Mouse (Mus musculus) left cerebral cortex, adult 11 months (tissue): ENCODE results near the gene Itgb2.

Source experiments
- DNase-seq: peaks from one replicate; pipeline ENCODE4 v3.0.0; 2022; ENCODE audit warnings: low spot score

The Itgb2 gene

GRCm38 (mm10) chr10:77530140-77530539 is at the start of gene Itgb2:
Gene Itgb2, plus strand, starts transcription at chr10:77530252.
- DNase-seq: no peak

GRCm38 (mm10) chr10:77481814-77482213 is 48.2 kb upstream of the Itgb2 start:
- no peak for DNase-seq

GRCm38 (mm10) chr10:77484205-77484935 is 45.7 kb upstream of the Itgb2 start:
- DNase-seq: no peak

GRCm38 (mm10) chr10:77485786-77486185 is 44.3 kb upstream of the Itgb2 start:
- DNase-seq: no peak

- no peak for DNase-seq
These were observed 41.9 kb upstream of the Itgb2 start for GRCm38 (mm10) chr10:77488168-77488567.

- no peak for DNase-seq
These were observed 38.5 kb upstream of the Itgb2 start for GRCm38 (mm10) chr10:77491585-77491984.

GRCm38 (mm10) chr10:77492885-77493284 is 37.2 kb upstream of the Itgb2 start:
- no peak for DNase-seq

- no peak for DNase-seq
These were observed 32.9 kb upstream of the Itgb2 start for GRCm38 (mm10) chr10:77497185-77497584.

- no peak for DNase-seq
These were observed 31.8 kb upstream of the Itgb2 start for GRCm38 (mm10) chr10:77498254-77498653.

- no peak for DNase-seq
These were observed 29.4 kb upstream of the Itgb2 start for GRCm38 (mm10) chr10:77500636-77501035.

GRCm38 (mm10) chr10:77502967-77503922 is 26.8 kb upstream of the Itgb2 start:
- no peak for DNase-seq

- DNase-seq: no peak
These were observed 25.9 kb upstream of the Itgb2 start for GRCm38 (mm10) chr10:77504143-77504542.

- DNase-seq: no peak
These were observed 23.5 kb upstream of the Itgb2 start for GRCm38 (mm10) chr10:77506526-77506925.

GRCm38 (mm10) chr10:77506961-77507577 is 23.0 kb upstream of the Itgb2 start:
- no peak for DNase-seq

- no peak for DNase-seq
These were observed 22.3 kb upstream of the Itgb2 start for GRCm38 (mm10) chr10:77507779-77508178.

- no peak for DNase-seq
These were observed 21.3 kb upstream of the Itgb2 start for GRCm38 (mm10) chr10:77508744-77509143.

- DNase-seq: no peak
These were observed 20.5 kb upstream of the Itgb2 start for GRCm38 (mm10) chr10:77509403-77510187.

GRCm38 (mm10) chr10:77510225-77510982 is 19.6 kb upstream of the Itgb2 start:
- DNase-seq: no peak

- DNase-seq: peak; percentile 86
These were observed 14.4 kb upstream of the Itgb2 start, which contains the start of gene Fam207a for GRCm38 (mm10) chr10:77515385-77516348. Gene Fam207a, minus strand, starts transcription at chr10:77515785.
